Mouse (Mus musculus) forebrain, embryonic 11.5 days (tissue): Measurements from ENCODE around the gene Arl5c. TPM values are rescaled to one million over a fixed set of nuclear protein-coding genes. Genes with fewer than 3 reads are reported as not detected.

Experiments used
- ATAC-seq: fragments of 200-750 bp; cut with Nextera tagmentation; replicated peaks from 2 replicates; pipeline ENCODE4 v1.8.0; 2017; ENCODE audit warnings: moderate TSS enrichment; ENCODE audit not compliant: low FRiP score
- DNase-seq: peaks from one replicate; pipeline ENCODE4 v3.0.0-alpha.2; 2017; ENCODE audit warnings: low spot score
- H3K27ac ChIP-seq: fragments of 300-500 bp; sonication (generic); 2 replicates; pipeline ENCODE4 v1.5.1; 2014; ENCODE audit warnings: low read depth, low read length
- H3K27me3 ChIP-seq: fragments of 300-500 bp; sonication (generic); 2 replicates; pipeline ENCODE4 v1.6.1; 2014; ENCODE audit warnings: mild to moderate bottlenecking, low read length, mixed read lengths; ENCODE audit not compliant: control insufficient read depth, insufficient read depth
- H3K36me3 ChIP-seq: fragments of 300-500 bp; sonication (generic); 2 replicates; pipeline ENCODE4 v1.6.1; 2014; ENCODE audit warnings: mild to moderate bottlenecking, low read length, moderate library complexity, mixed read lengths; ENCODE audit not compliant: control insufficient read depth, insufficient read depth
- H3K4me1 ChIP-seq: fragments of 300-500 bp; sonication (generic); replicated peaks from 2 replicates; pipeline ENCODE4 v1.6.1; 2014; ENCODE audit warnings: low read length, mixed read lengths; ENCODE audit not compliant: control insufficient read depth, insufficient read depth
- H3K4me2 ChIP-seq: fragments of 300-500 bp; sonication (generic); 2 replicates; pipeline ENCODE4 v1.6.1; 2014; ENCODE audit warnings: low read depth, mild to moderate bottlenecking, low read length, moderate library complexity, mixed read lengths; ENCODE audit not compliant: severe bottlenecking
- H3K4me3 ChIP-seq: fragments of 300-500 bp; sonication (generic); 2 replicates; pipeline ENCODE4 v1.5.1; 2014; ENCODE audit warnings: low read depth, low read length
- H3K9ac ChIP-seq: fragments of 300-500 bp; sonication (generic); 2 replicates; pipeline ENCODE4 v1.6.1; 2014; ENCODE audit warnings: low read length
- H3K9me3 ChIP-seq: fragments of 300-500 bp; sonication (generic); 2 replicates; pipeline ENCODE4 v1.6.1; 2016; ENCODE audit warnings: low read length, mixed read lengths; ENCODE audit not compliant: control insufficient read depth
- WGBS: fragments of 180-500 bp; shearing (Covaris S2); extraction: QIAGEN DNeasy Blood & Tissue Kit; methylation state at CpG from one replicate; pipeline ENCODE4 v1.1.7; 2014; 5-methylcytosine and 5-hydroxymethylcytosine counted together
- polyA plus RNA-seq: library from polyadenylated mRNA; unstranded; fragments of >200 nt; fragmentation: Nextera tagmentation; extraction: Ambion mirVana; gene quantifications from 2 replicates; pipeline ENCODE4 v1.2.1, GENCODE M21; 2014

Arl5c gene
- polyA plus RNA-seq, 1 experiment from 2014 or later, result 10.4 TPM

- peaks cover 4% of the 10 kb centered on the region for H3K27me3 ChIP-seq
- H3K4me2 ChIP-seq, result 0 out of 2 replicates have a peak overlapping the region, but pooled peaks have one; percentile 15
- no peak overlapping the region; the same call in 1 of the 2 replicates for H3K9ac ChIP-seq
- no peak overlapping the region for H3K27ac ChIP-seq
- no peaks in the 10 kb centered on the region; the same call in 1 of the 2 replicates for H3K36me3 ChIP-seq
- WGBS, result 59% methylated on average over 6 of the region's 6 CpGs
- H3K4me3 ChIP-seq, result no peak overlapping the region
- ATAC-seq (no peak), DNase-seq (no peak)
- peaks cover 18% of the 10 kb centered on the region for H3K4me1 ChIP-seq
- no peaks in the 10 kb centered on the region for H3K9me3 ChIP-seq
These were observed 6.0 kb upstream of the Arl5c start for GRCm38 (mm10) chr11:98001986-98002385.

GRCm38 (mm10) chr11:98001351-98001824, 5.4 kb upstream of the Arl5c start:
- WGBS, result 32% methylated on average over 11 of the region's 11 CpGs
- H3K27me3 ChIP-seq, result peaks cover 4% of the 10 kb centered on the region
- H3K9me3 ChIP-seq, result no peaks in the 10 kb centered on the region
- no peak overlapping the region for H3K27ac ChIP-seq
- no peaks in the 10 kb centered on the region; the same call in 1 of the 2 replicates for H3K36me3 ChIP-seq
- DNase-seq, result no peak
- ATAC-seq, result no peak
- H3K4me3 ChIP-seq, result no peak overlapping the region
- no peak overlapping the region for H3K9ac ChIP-seq
- peaks cover 18% of the 10 kb centered on the region for H3K4me1 ChIP-seq
- no peak overlapping the region for H3K4me2 ChIP-seq

- no peak for ATAC-seq
- no peak overlapping the region for H3K4me2 ChIP-seq
- H3K27me3 ChIP-seq, result peaks cover 4% of the 10 kb centered on the region
- WGBS, result 54% methylated on average over 7 of the region's 7 CpGs
- peaks cover 18% of the 10 kb centered on the region for H3K4me1 ChIP-seq
- H3K9ac ChIP-seq, result no peak overlapping the region
- no peaks in the 10 kb centered on the region for H3K9me3 ChIP-seq
- H3K36me3 ChIP-seq, result no peaks in the 10 kb centered on the region; the same call in 1 of the 2 replicates
- H3K27ac ChIP-seq, result no peak overlapping the region
- H3K4me3 ChIP-seq, result no peak overlapping the region
- DNase-seq, result no peak
These were observed 4.6 kb upstream of the Arl5c start for GRCm38 (mm10) chr11:98000378-98001140.

- ATAC-seq (no peak), DNase-seq (no peak)
- H3K9me3 ChIP-seq, result no peaks in the 10 kb centered on the region
- no peak overlapping the region for H3K4me2 ChIP-seq
- no peak overlapping the region for H3K27ac ChIP-seq
- H3K4me3 ChIP-seq, result no peak overlapping the region
- peaks cover 4% of the 10 kb centered on the region for H3K27me3 ChIP-seq
- peaks cover 20% of the 10 kb centered on the region for H3K4me1 ChIP-seq
- no peaks in the 10 kb centered on the region; the same call in 1 of the 2 replicates for H3K36me3 ChIP-seq
- 73% methylated on average over 5 of the region's 5 CpGs for WGBS
- H3K9ac ChIP-seq, result no peak overlapping the region
These were observed 3.8 kb upstream of the Arl5c start for GRCm38 (mm10) chr11:97999748-98000147.

- peaks cover 4% of the 10 kb centered on the region for H3K27me3 ChIP-seq
These were observed 3.1 kb upstream of the Arl5c start for GRCm38 (mm10) chr11:97998898-97999608.

GRCm38 (mm10) chr11:97998074-97998793, 2.3 kb upstream of the Arl5c start:
- Histone ChIP-seq H3K9me3 (no peaks in the 10 kb centered on the region), H3K27ac (no peak overlapping the region), H3K27me3 (peaks cover 4% of the 10 kb centered on the region), H3K9ac (no peak overlapping the region), H3K4me1 (peaks cover 17% of the 10 kb centered on the region), H3K4me2 (no peak overlapping the region), H3K36me3 (no peaks in the 10 kb centered on the region), H3K4me3 (no peak overlapping the region)
- DNase-seq (no peak), ATAC-seq (no peak)
- 88% methylated on average over 11 of the region's 11 CpGs for WGBS

More at GRCm38 (mm10) chr11:97998898-97999608, 3.1 kb upstream of the Arl5c start:
- DNase-seq, result no peak
- Histone ChIP-seq H3K27ac (no peak overlapping the region), H3K9ac (no peak overlapping the region), H3K4me1 (peaks cover 20% of the 10 kb centered on the region), H3K4me3 (no peak overlapping the region), H3K36me3 (no peaks in the 10 kb centered on the region), H3K4me2 (no peak overlapping the region), H3K9me3 (no peaks in the 10 kb centered on the region)
- 76% methylated on average over 7 of the region's 7 CpGs for WGBS
- no peak for ATAC-seq

GRCm38 (mm10) chr11:97997387-97997960, 1.5 kb upstream of the Arl5c start:
- Histone ChIP-seq H3K9ac (no peak overlapping the region), H3K9me3 (no peaks in the 10 kb centered on the region), H3K4me3 (no peak overlapping the region), H3K4me2 (no peak overlapping the region), H3K27me3 (peaks cover 4% of the 10 kb centered on the region), H3K4me1 (peaks cover 9% of the 10 kb centered on the region), H3K36me3 (no peaks in the 10 kb centered on the region), H3K27ac (no peak overlapping the region)
- 82% methylated on average over 8 of the region's 8 CpGs for WGBS
- ATAC-seq (no peak), DNase-seq (no peak)

- Histone ChIP-seq H3K27ac (no peak overlapping the region), H3K9me3 (no peaks in the 10 kb centered on the region), H3K27me3 (peaks cover 3% of the 10 kb centered on the region), H3K36me3 (no peaks in the 10 kb centered on the region), H3K4me2 (no peak overlapping the region), H3K4me1 (peaks cover 2% of the 10 kb centered on the region; the same call in 1 of the 2 replicates), H3K4me3 (no peak overlapping the region), H3K9ac (no peak overlapping the region)
- ATAC-seq (no peak), DNase-seq (no peak)
- 71% methylated on average over 1 of the region's 1 CpGs for WGBS
These were observed 710 bp upstream of the Arl5c start for GRCm38 (mm10) chr11:97996691-97997090.
